Mouse (Mus musculus): ENCODE data around the gene Atf7.
A peak's percentile ranks its signal among the peaks of the same experiment; 100 is the strongest.
"Not testable (repeated sequence)": the region's sequence is repeated elsewhere in the genome, so short reads cannot be mapped to it uniquely, and the experiment has no call there.

Atf7 gene

GRCm38 (mm10) chr15:102624970-102625686, at the start of gene Atf7, which contains the start of gene Gm28047:
Atf7 (minus strand) TSS chr15:102625464.
Gm28047 (minus strand) TSS chr15:102625067.
- peak; percentile 100 for DNase-seq (ENCODE audit: low spot score in 2 of 2)

DNA sequence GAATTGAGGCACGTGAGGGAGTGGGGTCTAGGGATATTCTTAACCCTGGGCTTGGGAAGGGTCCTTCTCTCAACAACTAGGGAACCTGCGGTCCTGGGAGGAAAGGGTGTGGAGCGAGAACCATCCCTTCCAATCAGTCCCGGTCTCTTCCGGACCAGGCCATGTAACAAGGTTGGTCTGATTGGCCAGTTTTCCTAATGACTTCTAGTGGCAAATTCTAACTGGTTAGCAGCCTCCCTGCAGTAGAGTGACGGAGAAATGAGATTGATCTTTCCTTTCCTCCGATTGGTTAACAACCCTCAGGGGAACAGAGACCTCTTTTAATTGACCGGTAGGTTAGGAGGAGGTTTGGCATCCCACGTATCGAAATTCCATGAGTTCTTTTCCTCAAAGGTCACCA, 48.3 kb upstream of the Atf7 start:
- no peak for DNase-seq (ENCODE audit: low spot score in 2 of 2)

DNA sequence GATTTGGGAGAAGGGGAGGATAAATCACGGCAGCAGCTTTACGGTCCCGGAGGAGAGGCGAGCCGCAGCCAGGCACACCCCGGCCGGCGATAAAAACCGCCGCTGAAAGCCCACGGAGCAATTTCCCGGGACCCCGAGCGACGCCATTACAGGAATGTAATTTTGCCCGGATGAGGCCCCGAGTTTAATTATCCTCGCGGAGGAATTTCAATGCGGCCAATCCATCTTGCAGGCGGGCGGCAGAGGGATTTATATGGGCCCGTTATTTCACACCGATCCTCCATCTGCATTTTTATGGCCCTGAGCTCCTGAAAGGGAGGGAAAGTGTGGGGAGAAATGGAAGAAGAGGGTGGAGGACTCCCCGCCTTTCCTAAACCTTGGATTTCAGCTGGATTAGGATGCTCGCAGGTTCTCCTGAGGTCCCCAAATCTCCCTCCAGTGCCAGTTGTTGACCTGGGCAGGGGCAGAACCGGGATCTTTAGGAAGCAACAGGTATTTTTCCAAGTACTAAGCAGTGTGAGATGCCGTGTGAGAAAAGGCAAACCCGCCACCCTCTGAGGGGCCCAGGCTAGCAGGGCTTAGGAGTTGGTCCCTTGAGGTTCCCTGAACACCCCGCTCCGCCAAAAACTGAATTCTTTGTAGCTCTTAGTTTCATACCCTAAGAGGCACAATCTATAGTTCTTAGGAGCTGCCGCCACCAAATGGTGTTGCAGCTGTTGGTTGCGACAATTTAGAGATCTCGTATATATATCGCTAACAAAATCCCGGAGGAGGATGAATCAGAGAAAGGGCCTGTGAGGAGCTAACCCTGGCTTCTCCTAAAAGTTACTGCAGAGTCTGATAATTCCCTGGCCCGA, 47.2 kb upstream of the Atf7 start, which contains the start of gene Atp5g2:
Atp5g2 (minus strand) TSS at position 138 of the 857 bp plus-strand sequence.
- no peak for DNase-seq (ENCODE audit: low spot score in 2 of 2)

GRCm38 (mm10) chr15:102671721-102672214, 46.5 kb upstream of the Atf7 start:
- peak; percentile 37 to 42 for DNase-seq (ENCODE audit: low spot score in 2 of 2)

- DNase-seq (ENCODE audit: low spot score in 2 of 2): peak; percentile 94 to 95
These were observed 45.7 kb upstream of the Atf7 start for GRCm38 (mm10) chr15:102670767-102671575.

DNA sequence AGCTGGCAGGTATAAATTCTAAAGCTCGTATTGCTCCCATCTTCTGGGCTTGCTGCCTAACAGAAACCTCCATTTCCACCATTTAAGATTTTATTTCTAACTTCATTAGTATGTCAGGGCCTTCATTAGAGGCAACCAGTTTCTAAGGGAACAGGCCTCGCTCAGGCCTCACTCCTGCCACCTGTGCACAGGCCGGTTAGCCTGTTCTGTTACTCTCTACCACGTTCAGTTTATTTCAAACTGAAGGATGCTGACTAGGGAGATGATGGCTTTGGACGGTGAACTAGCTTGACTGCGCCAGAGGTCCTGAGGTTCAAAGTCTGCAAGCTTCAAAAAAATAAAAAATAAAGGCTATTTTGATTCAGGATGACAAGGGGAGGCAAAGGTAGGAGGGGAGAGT, 45.0 kb upstream of the Atf7 start:
- no peak for DNase-seq (ENCODE audit: low spot score in 2 of 2)

DNA sequence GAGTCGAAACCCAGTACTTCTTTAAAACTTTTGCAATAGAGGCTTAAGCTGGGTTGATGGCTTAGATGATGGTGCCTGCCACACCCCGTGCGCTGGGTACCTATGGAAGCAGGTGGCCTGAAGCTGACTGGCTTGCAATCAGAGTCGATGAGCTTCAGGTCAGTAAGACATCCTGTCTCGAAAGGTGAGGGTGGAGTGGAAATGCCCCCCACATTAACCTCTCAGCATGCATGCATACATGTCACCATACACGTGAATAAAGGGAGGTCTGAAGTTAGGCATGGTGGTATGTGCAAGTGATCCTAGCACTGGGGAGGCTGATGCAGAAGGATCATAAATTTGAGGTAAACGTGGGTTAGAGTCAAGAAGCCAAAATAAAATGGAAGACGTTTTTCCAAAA, 44.3 kb upstream of the Atf7 start:
- no peak for DNase-seq (ENCODE audit: low spot score in 2 of 2)

- DNase-seq (ENCODE audit: low spot score in 2 of 2): peak; percentile 26 to 61
These were observed 40.2 kb upstream of the Atf7 start for GRCm38 (mm10) chr15:102665494-102665893.

GRCm38 (mm10) chr15:102663825-102664224, 38.6 kb upstream of the Atf7 start:
- DNase-seq (ENCODE audit: low spot score in 2 of 2): no peak

GRCm38 (mm10) chr15:102662601-102663000, 37.3 kb upstream of the Atf7 start:
- DNase-seq (ENCODE audit: low spot score in 2 of 2): not testable (repeated sequence)

DNA sequence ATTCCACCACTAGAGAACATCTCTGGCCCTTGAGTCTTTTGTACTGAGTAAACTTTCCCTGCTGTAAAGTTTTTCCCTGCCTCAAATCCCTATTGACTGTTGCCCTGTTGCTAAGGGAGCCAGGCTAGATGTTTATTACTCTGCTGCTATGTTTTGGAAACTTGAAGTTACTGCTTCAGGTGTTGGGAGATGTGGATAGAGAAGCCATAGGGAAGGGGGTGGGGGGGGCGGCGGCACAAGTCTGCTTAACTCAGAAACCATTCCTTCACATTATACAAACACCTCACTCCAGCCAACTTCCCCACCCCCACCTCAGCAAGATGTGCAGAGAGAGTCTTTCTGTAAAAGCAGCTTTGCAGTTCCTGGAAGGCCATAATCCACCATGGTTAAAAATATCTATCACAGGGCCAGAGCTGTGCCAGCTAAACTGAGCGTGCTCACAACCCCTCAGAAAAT, 32.7 kb upstream of the Atf7 start:
- DNase-seq (ENCODE audit: low spot score in 2 of 2): no peak

DNA sequence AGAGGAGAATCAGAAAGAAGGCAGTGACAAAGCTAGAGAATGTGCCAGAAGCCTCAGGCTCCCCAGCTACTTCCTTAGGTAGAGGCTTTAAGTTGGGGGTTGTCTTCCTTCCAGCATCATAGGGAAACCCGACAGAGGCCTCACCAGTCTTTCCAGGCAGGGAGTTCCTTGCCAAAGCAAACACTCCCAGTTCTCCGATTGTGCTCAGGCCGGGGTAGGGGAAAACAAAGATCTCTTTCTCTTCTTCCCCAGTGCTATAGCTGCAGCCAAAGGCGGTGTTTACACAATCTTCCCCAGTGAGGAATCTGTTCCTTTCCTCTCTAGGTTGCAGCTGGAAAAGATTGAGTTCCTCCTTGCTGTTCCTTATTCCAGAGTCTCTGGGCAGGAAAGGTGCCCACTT, 31.4 kb upstream of the Atf7 start:
- no peak for DNase-seq (ENCODE audit: low spot score in 2 of 2)

DNA sequence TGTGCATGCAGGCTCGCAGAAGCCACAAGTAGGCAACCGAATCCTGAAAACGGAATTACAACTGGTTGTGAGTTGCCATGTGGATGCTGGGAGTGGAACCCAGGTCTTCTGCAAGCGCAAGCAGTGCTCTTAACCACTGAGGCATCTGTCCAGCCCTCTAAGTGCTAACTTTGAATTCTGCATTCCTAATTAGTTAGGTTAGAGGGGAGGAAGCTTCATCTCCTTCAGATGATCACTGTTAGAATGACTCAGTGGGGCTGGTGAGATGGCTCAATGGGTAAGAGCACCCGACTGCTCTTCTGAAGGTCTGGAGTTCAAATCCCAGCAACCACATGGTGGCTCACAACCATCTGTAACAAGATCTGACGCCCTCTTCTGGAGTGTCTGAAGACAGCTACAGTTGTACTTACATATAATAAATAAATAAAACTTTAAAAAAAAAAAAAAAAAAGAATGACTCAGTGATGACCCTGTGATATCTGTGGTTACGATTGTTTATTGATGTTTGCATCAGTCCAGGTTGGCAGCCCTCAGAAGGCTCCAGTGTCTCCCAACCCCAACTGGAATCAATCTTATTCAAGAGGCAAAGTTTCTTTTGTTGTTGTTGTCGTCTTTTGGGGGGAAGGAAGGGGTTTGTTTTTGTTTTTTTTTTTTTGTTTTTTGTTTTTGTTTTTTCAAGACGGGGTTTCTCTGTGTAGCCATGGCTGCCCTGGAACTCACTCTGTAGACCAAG, 26.8 kb upstream of the Atf7 start:
- DNase-seq (ENCODE audit: low spot score in 2 of 2): not testable (repeated sequence)

DNA sequence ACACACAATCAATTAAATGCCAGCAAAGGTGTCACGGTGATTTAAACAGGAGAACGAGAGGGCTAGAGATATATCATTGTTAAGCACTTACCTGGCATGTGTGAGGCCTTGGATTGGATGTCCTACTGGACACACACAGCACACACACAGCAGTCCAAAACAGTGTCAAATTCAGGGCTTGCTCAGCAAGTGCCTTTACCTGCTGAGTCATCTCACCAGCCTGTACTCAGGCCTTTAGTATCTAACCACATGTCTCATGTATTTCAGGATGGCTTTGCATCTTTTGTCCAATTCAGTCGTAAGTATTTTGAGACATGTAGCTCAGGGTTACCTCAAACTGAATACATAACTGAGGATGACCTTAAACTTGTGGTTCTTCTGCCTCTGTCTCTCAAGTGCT, 25.8 kb upstream of the Atf7 start:
- no peak for DNase-seq (ENCODE audit: low spot score in 2 of 2)

DNA sequence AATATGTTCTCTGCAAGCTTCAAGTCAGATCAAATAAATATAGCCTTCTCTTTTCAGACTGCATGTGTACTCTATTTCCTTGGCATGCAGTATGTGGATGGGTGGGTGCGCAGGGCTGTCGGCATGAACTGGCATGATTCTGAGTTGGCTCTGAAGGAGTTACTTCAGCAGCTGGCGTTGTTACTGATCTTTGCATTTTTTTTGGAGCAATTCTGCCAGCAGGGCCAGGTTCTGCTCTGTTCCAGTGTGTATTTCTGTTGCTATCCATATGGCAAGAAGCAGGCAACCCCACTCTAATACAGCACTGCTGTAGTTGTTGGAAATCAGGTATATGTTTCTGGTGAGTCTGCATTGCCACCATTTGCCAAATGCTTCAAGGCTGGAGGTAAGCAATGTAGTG, 10.6 kb upstream of the Atf7 start:
- DNase-seq (ENCODE audit: low spot score in 2 of 2): no peak

DNA sequence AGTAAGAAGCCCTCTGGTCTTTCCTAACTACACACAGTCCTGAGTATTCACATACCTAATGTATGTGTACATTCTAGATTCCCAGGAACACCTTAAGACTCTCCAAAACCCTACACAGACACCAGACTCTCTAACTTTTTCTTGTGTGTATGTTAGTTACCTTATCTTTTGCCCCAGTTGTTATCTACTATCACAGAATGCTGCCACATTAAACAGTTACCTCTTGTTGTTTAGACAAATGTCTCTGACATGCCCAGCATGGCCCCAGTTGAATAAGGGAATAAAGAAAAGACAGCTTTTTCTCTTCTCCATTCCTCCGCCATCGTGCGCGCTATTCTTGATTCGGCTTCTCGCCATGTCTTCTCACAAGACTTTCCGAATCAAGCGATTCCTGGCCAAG, 9.4 kb upstream of the Atf7 start:
- no peak for DNase-seq (ENCODE audit: low spot score in 2 of 2)

- DNase-seq (ENCODE audit: low spot score in 2 of 2): no peak
These were observed 407 bp upstream of the Atf7 start for GRCm38 (mm10) chr15:102625687-102626055.

- DNase-seq (ENCODE audit: low spot score in 2 of 2): no peak
These were observed 834 bp downstream of the Atf7 start for GRCm38 (mm10) chr15:102624291-102624969.

GRCm38 (mm10) chr15:102623121-102623520, 2.1 kb downstream of the Atf7 start:
- DNase-seq (ENCODE audit: low spot score in 2 of 2): no peak

DNA sequence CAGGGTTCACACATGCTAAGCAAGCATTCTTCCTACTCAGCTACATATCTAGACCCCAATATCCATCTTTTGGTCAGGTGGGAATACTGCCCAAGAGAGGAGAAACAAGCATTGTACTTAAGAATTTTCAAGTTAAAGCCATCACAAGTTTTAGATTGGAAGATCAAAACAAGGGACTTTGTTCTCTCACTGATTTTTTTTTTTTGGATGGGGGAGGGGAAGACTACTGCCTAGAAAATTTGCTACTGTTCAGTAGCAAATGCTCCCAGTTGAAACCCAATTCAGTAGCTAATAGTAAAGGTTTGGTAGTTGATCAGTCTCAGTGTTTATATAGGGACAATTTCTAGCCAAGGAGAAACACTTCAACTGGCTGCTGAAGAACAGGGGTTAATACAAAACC, 2.7 kb downstream of the Atf7 start:
- no peak for DNase-seq (ENCODE audit: low spot score in 2 of 2)

DNA sequence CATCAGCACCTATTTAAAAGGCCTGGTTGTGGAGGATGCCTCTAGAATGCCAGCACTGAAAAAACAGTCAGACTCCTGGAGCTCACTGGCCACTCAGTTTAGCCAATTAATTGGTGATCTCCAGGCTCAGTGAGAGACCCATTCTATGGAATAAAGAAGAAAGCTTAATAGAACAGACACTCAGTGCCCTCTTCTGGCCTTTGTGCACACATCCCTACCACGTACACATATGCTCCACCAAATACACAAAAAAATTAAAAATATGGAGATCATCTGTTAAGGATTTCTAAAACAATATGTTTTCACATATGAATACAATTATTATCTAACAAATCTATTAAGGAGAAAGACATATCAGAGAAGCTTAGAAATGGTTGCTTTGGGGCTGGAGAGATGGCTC, 4.5 kb downstream of the Atf7 start:
- no peak for DNase-seq (ENCODE audit: low spot score in 2 of 2)

Measured in natural killer cell, adult 2 months (primary cell).